Mouse (Mus musculus) layer of hippocampus, postnatal 14 days (tissue): ENCODE results near the gene Tgfb2. TPM values are rescaled to one million over a fixed set of nuclear protein-coding genes. Genes with fewer than 3 reads are reported as not detected.

Experiments
- DNase-seq, 2 experiments: peaks; one replicate each; pipeline ENCODE4 v3.0.0; 2021 to 2022; ENCODE audit warnings: low spot score in 2 of 2, mixed read lengths in 1 of 2
- total RNA-seq, 2 experiments: library from RNA; stranded (reverse); gene quantifications; 2 replicates each; pipeline ENCODE4 v1.2.3; 2021

Tgfb2 gene
- total RNA-seq, 2 experiments from 2014 or later = 36.6 to 37.0 TPM

DNA sequence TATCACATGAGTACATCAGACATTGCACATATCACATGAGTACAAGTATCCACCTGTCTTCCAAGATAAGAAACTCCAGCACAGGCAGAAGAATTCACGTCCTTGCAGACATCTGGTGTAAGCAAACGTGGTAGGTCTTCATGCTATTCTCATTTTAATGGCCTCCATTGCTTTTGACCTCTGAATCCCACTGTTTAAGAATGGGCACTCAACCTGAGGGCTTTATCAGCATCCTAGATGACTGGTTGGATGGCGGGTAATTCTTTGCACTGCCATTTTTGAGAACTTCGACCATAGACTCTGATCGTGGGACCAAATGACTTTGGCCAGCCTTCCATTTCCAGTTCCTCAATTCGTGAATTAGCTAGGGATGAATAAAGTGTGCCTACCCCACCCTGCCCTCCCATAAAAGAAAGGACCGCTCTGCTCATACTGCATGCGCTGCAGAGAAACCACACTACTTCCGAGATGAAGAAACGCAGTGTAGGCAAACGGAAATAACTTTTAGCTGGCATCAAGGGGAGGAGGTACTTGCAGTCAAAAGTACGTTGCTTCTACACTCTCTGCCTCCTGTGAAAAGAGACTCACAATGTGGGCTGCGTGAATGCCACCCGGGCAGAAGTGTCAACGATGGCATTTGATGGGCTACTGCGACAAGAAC, 48.1 kb downstream of the Tgfb2 start:
- no peak for DNase-seq

DNA sequence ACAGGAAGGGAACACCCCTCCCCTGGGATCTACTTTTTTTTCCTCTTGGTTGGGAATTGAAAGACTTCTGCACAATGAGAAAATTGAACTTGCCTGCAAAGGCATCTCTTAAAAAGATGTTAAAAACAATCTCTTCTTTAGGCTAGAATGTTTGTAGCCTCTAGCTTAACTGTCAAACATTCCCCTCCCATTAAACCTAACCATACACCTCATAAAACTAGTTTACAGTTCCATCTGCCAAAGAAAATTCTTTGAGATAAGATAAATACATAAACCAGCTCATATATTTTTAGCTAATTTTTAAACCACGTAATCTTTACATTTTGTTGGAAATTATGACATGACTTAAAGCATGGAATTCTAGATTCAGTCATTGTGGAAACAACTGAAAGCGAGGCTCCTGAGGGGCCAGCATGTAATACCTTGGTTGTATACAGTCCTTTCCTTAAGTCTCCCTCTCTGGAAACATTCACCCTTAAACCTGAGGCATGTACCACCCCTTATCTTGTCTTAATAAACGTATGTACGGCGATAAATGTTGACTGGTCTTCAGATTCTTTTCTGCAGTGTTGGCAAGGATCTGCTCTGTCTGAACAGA, 49.0 kb downstream of the Tgfb2 start:
- no peak for DNase-seq

DNA sequence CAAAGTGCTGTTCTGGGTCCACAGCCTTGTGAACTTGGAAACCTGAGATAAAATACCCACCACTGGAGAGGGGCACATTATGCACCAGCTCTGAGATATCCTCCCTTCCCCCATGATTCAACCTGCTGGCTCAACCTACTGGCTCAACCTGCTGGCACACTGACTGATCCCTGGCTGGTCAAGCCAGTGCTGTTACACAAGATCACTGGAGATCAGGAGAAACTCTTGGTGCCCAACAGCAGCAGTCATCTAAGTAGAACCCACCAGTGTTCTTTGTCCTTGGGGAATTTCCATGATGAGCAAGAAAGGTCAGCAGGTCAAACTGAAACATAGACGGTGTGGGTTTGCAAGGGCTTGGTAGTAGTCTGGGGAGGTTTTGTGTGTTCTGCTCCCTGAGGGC, 49.6 kb downstream of the Tgfb2 start:
- DNase-seq = no peak

DNA sequence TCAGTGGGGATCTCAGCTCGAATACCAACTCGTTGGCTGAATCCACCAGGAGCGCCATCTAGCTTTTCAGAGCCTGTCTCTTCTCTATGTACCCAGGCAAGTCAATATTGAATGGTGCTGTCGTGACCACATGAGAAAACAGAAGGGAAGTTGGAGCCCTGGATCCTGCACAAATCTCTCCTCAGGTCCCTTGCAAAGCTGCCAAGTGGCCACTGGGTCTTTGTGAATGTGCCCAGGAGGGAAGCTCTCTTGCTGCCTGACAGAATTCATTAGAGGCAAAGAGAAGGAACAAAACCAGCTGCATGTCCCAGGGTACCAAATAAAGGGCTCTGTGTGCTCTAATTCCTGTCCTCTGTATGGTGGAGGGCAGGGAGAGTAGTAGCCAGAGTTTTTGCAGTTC, 50.7 kb downstream of the Tgfb2 start:
- DNase-seq = peak; percentile 45 to 79

DNA sequence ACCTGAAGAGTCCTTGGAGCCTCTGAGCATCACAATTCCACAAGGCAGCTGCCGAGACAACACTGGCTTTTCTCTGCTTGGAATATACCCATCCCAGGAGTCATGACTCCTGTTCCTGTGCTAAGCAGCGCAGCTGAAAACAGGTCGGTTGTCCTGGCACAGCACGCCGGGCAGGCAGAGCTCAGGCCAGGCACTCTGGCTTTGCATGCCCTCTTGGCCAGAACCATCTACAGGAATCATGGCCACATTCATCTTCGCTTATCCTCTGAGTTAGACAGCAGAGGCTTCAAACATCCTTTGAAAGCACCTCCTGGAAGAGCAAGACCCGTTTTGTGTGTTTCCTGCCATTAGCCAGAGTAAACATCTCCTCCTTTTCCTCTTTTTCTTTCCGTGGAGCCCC, 53.6 kb downstream of the Tgfb2 start:
- no peak for DNase-seq

DNA sequence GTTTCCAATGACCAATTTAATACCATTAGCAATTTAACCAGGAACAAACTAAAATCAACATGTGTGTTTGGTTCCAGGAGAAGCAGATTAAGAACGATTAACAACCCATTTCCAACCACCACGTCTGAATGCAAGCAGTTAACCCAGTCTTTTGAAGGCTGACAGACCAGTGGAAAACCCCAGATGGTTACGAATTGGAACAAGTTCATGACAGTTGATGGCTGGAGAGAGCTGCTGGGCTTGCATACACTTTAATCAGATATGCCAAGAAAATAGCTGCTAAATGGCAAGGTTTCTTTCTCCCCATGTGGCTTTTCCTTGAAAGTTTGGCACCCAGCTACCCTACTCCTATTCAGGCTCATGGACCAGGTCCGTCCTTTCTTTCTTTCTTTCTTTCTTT, 55.8 kb downstream of the Tgfb2 start:
- DNase-seq = peak in 1 of 2 experiments; percentile 18

DNA sequence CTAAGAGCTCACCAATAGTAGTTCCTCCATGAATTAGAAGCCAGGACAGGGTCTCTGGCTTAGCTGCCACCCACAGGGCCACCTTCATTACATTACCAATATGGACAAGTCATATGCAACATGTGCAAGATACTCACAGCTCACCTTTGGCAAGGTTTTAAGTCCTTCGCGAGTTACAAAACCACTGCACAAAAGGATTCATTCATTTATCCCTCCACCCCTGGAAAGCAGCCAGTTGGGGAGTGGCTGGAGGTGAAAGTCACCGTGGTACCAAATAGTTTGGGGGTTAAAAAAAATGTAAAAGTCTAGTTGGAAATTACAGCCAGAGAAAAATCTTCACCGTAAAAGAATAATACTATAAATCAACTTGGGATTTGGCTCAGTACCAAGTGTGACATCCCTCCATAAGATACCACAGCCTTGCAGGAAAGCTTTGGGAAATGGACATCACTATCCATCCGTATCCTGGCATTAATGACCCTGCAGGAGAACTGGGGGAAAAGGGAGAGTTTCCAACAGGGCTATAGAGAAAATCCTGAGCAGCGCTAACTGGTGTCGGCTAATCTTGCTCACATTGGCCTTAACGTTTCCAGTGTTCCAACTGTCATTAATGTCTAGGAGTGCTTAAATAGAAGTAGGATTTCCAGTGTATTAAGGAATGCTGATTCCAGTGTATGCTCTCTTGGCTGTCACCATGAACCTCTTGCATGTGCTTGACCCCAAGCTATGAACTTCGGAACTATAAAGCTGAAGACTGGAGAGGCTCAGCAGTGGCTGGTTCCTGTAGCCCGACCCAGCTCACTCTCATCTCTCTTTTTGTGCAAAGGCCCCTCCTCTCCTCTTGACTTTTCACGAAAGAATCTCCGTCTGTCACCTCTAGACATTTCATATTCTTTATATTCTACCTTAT, 68.2 kb downstream of the Tgfb2 start:
- no peak for DNase-seq

DNA sequence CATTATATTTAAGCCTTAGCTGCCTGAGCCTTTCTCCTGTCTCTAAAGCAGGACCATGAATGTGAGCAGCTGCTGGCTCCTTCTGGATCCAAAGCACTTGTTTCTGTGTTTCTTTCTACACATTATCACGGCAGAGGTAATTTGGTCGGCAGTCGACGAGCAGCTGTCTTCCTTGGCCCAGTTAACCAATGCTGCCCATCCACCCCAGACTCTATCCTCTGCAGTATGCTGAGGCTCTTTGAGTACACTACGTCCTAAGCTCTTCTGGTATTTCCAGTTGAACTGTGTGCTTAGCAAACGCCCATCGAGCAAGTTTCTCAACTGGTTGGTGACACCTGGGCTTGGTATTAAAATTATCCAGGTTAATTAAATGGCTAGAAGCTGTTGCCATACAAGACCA, 70.7 kb downstream of the Tgfb2 start:
- no peak for DNase-seq

DNA sequence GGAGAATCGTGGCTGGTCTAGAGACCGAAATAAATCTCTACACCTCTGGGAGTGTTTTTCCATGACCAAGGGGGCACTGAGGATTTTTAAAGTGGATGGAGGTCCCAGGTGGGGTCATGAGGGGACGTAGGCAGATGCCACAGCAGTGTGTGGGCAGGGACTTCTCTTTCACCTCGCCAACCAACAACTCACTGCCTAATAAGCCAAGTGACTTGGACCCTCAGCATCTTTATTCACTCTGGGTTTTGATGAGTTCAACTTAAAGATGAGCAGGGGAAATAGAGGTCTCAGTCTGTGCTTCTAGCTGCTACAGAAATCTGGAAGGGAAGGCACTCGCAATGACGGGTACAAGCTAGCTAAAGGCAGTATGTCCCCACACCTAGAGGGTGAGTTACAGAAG, 74.3 kb downstream of the Tgfb2 start:
- DNase-seq = no peak

DNA sequence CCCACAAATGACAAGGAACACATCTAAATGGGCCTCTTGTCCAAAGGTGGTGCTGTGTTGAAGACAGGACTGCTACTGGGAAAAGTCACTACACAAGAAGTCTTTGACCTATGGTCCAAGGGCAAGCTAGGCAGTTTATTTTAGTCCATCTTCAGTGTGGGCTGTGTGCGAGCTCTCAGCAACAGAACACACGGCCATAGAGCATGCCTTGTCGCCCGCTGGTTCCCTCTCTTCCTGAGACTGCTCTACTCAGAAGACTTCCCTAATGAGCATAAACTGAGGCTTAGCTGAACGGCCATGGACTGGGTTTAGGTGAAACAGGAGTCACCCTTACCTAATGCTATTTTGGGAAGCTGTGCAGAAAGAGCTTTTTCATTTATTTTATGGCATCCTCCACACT, 74.8 kb downstream of the Tgfb2 start:
- no peak for DNase-seq

DNA sequence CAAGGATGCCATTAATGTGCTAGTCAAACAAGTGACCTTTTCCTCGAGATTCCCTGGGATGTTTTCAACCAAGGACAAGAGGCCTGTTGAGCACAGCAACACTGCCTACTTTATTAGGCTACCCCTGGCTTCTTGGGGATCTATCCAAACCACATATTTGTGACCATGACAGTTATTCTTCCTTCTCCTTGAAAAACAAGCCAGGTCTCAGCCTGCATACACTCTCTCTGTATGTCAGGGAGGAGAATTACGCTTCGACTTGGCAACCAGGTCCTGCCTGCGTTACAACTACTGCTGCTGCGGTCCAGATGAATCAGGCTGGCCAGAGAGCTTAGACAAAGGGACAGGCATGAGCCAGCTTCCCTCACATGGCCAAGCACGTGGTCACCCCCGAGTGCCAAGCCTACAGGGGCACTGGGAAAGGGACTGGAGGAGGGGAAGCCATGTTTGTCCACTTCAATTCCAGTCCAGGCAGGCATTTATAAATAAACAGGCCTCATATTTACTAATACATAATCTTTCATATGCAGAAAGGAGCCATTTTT, 78.3 kb downstream of the Tgfb2 start:
- peak; percentile 64 to 77 for DNase-seq

DNA sequence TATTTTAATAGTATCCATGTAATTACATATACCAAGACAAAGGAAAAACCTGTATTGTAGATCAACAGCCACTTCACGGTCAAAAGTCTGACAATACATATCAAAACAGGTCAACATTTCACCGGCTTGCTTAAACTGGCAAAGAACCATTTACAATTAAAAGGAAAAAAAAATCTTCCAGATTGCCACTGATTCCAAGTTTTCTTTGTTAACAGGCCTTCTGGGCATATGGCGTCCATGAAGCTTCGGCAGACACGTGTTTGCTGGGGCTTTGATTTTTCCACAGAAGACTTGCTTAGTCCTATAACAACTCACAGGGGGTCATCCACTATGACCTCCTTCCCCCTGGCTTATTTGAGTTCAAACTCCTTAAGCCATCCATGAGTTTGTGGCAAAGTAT, 81.3 kb downstream of the Tgfb2 start:
- DNase-seq = no peak

DNA sequence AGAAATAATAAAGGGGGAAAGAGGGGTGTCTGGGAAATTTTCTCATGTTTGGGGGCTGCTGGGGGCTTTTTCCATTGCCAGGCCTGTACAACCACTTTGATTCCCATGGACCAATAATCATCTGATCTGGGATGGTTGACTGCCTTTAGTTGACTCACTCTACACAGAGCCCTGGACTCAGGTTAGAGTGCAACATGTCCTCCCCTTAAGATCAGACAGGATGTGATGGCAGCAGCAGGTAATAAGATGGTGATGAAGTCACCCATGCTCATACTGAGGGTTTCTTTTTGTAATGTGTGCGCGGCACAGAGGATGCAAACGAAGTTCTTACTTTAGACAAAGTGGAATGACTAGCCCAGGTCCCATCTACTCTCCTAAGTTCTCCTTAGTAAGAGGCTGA, 84.0 kb downstream of the Tgfb2 start:
- no peak for DNase-seq

DNA sequence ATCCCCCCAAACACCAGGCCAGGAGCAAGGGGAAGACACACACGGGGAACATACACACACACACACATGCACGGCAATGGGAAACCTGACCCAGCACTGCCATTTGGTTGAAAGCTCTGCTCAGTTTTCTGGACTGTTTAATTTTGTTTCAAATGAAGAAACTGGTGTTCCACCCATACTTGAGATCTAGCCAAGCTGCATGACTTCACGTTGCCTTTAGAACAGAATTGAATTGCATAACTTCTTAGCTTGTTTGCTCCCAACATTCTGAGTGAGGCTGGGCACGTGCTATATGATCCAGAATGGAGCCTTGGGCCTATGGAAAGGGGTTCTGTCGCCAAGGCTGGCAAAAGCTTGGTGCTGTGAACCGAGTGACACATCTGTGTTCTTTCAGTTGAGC, 87.5 kb downstream of the Tgfb2 start:
- no peak for DNase-seq

DNA sequence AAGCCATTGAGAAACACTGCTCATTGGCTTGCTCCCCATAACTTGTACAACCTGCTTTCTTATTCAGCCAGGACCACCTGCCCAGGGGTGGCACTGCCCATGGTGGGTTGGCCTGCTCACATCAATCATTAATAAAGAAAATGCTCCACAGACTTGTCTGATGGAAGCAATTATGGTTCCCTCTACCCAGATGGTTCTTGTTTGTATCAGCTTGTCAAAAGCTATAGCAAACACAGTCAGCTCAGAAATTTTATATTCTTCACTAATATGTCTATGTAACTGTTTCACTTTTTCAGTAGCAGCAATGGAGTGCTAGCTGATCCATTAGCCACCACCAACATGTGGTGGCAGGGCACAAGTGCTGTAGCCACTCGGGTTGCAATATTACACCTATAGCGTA, 94.4 kb downstream of the Tgfb2 start:
- DNase-seq = no peak

DNA sequence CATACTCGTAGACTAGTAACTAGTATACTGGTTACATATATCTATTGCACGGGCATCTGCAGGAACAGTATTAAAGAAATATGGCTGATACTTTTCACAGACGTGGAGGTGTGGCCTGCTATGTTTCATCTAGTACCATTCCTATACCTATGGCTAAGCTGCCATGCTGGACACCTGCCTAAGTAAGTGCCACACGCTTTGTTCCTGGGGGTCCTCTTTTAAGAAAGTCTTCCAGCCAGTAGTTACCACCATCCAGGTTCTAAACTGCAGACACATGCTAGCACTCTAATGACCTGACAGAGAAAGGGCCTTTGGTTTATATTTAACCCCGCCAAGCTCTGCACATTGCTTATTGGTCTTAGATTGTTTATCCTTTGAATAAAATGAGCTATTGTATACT, 95.3 kb downstream of the Tgfb2 start:
- no peak for DNase-seq

DNA sequence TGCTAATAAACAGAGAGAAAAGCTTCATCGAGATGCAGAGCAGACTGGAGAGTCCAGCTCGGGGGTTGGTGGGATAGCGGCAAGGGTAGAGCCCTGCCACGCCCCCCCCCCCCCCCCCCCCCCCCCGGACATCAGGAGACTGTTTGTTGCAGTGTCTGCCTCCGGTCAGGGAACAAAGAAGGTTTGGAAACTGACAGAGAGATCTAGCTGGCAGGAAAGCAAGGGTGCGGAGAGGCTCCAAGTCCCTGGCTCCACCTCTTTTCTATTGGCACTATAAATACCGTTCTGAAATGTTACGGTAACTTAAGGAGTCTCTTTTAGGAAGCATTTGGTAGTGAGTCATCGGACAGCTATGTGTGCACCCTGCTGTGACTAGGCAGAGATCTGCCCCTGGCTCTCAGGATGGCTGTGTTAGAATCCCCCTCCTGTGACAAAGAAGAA, 96.0 kb downstream of the Tgfb2 start:
- peak in 1 of 2 experiments; percentile 21 for DNase-seq

DNA sequence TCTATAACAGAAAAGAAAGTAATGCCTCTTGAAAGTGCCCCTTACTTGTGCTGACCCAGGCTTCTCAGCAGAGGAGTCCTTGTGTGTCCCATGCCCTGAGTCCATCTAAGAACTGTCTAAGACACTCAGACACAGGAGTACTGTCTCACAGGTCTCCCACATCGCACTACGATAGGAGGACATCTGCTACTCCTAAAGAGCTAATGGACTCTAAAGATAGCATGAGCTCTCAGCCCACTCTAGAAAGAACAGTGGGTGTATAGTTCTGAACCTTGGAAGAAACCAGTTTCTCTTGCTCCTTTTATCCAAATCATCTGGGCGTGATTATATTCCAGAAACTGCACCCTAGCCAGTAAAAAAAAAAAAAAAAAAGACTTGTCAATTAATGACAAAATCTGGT, 97.7 kb downstream of the Tgfb2 start:
- DNase-seq = no peak

DNA sequence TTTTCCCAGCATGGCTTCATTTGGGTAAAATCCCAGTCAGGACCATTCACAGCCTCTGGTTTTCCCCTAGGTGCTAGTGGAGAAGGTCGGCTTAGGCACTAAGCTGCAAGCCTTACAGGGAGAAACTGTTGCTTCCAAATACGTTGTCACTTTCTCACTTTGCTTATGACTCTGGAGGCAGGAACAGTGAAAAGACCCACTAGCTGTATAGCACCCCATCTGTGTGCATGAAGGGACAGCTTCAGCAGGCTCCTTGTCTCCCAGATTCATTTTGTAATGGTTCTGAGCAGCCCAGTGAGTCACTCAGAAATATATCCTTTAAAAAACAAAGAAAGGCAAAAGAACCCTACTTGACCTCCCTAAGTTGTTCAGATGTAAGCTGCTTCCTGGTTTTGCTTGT, 100.2 kb downstream of the Tgfb2 start:
- no peak for DNase-seq

DNA sequence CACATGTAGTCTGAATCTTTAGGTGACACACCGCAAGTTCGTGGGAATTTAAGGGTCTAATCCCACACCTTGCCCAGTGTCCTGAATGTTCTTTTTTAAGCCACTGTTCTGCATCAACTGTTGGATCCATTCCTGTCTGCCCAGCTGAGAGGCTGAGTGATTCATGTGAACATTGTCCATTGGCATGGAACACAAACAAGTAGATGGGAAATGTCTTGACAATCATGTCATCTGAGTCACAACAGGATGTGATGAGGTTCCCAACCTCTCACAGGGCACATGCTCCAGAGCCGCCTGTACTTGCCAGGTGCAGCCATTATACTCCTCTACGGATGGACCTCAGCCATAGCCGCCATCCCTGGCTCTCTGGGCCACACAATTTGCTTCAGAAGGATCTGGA, 101.7 kb downstream of the Tgfb2 start:
- no peak for DNase-seq

DNA sequence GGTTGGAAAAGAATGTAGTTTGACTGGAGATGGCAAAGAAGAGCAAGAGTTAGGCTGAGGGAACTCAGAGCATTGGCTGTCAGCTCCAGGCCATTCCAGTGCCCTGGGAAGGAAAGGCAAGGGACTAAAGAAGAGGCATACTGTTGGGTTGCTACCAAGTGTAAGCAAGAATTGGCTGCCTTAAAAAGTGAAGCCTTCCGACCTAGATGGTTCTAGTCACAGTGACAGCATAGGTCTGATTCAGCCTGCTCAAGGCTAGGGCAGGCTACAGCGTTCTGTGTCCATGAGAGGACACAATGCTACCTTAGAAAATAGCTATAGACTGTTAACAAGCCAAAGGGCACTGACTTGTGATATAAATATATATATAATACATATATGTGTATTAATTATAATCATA, 117.6 kb downstream of the Tgfb2 start:
- DNase-seq = no peak
